In the genomic region with DNA sequence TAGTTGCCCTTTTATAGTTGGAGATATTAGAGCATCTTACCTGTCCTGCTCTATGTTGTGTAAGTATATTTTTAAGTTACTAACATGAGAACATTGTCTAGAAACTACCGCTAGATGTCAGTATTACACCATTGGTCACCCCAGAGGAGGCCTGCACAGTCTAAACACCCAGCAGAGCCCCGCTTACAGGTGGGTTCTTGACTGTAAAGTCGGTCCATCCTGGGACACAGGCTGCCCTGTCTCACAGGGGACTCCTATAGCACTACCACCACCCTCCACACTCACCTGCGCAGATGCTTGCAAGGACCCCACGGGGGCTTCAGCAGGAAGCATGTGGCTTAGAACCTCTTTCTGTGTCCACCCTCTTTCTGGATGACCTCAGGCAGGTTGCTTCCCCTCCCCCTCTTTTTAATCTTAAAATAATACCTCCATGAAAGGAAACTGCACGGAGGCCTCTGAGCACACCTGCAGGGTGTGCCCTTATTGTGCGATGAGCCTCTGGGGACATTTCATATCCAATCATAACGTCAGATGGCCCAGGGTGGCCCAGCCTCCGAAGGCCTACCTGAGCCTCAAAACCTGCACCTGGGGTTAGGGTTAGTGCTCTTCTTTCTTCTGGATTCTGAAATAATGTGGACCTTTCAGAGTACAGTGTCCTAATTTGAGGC, we compare ENCODE assay signal across 8 mouse cellular contexts. TPM values are rescaled to one million over a fixed set of nuclear protein-coding genes. Genes with fewer than 3 reads are reported as not detected.
A peak's percentile ranks its signal among the peaks of the same experiment; 100 is the strongest.
DNase-seq lines count a peak whose midpoint lies in the region; ATAC-seq lines count a peak whose summit lies in the region.

No protein-coding gene starts in this region.

- no peak overlapping the region for H3K4me3 ChIP-seq in forebrain, embryonic 15.5 days
- H3K4me3 ChIP-seq in liver, embryonic 11.5 days (ENCODE audit: low read depth, low read length): no peak overlapping the region

- H3K4me1 ChIP-seq in forebrain, embryonic 15.5 days: no peaks in the 10 kb centered on the region
- H3K4me1 ChIP-seq in liver, embryonic 11.5 days (replicated peaks; ENCODE audit: control insufficient read depth, insufficient read depth, low read length): no peaks in the 10 kb centered on the region

- 65% methylated on average over 9 of the region's 9 CpGs for WGBS in forebrain, embryonic 15.5 days
- 69% methylated on average over 9 of the region's 9 CpGs for WGBS in liver, embryonic 11.5 days

- no peaks in the 10 kb centered on the region for H3K9me3 ChIP-seq in forebrain, embryonic 15.5 days
- H3K9me3 ChIP-seq in liver, embryonic 11.5 days (ENCODE audit: control insufficient read depth, low read length): no peaks in the 10 kb centered on the region

- no peaks in the 10 kb centered on the region for H3K27me3 ChIP-seq in forebrain, embryonic 15.5 days
- H3K27me3 ChIP-seq in liver, embryonic 11.5 days (replicated peaks; ENCODE audit: control insufficient read depth, insufficient read depth, low read length): no peaks in the 10 kb centered on the region

- no peak overlapping the region for H3K9ac ChIP-seq in forebrain, embryonic 15.5 days (replicated peaks)
- H3K9ac ChIP-seq in liver, embryonic 11.5 days (ENCODE audit: low read depth, low read length): no peak overlapping the region

- H3K36me3 ChIP-seq in forebrain, embryonic 15.5 days: peaks cover 13% of the 10 kb centered on the region
- peaks cover 20% of the 10 kb centered on the region for H3K36me3 ChIP-seq in liver, embryonic 11.5 days (ENCODE audit: control insufficient read depth, insufficient read depth, low read length)

- no peak overlapping the region for H3K27ac ChIP-seq in forebrain, embryonic 15.5 days (replicated peaks)
- H3K27ac ChIP-seq in liver, embryonic 11.5 days (ENCODE audit: low read depth, low read length): no peak overlapping the region

- no peak overlapping the region for H3K4me2 ChIP-seq in forebrain, embryonic 15.5 days (replicated peaks)
- no peak overlapping the region for H3K4me2 ChIP-seq in liver, embryonic 11.5 days

- ATAC-seq in forebrain, embryonic 15.5 days (replicated peaks): peak; percentile 93
- peak; percentile 71; the same call in 1 of the 2 replicates for ATAC-seq in liver, embryonic 11.5 days (replicated peaks; ENCODE audit: low FRiP score)

- DNase-seq in urinary bladder, postnatal 14 days (ENCODE audit: low spot score): peak; percentile 22
- DNase-seq in urinary bladder, postnatal 4 days (ENCODE audit: low spot score in 2 of 2): no peak
- peak; percentile 51 to 53 for DNase-seq in cerebellum, adult 18-20 months
- peak; percentile 39 for DNase-seq in hindlimb bud, embryonic 11.5 days (ENCODE audit: extremely low spot score, low read depth, low spot score)
- no peak for DNase-seq in liver, embryonic 11.5 days (ENCODE audit: low spot score)
- DNase-seq in neural tube, embryonic 10.5 days (ENCODE audit: extremely low spot score, low spot score): peak; percentile 25
- no peak for DNase-seq in testis, postnatal 10 days (ENCODE audit: low spot score)

RNA-seq across cellular contexts. Expression of gene Ercc4, which starts 7.9 kb away (rescaled TPM):
- 13.8 and 15.2 TPM in 2 replicates for polyA plus RNA-seq in forebrain, embryonic 15.5 days (2015; fragmentation: Nextera tagmentation; extraction: Ambion mirVana)
- polyA plus RNA-seq in liver, embryonic 11.5 days (2014; fragmentation: Nextera tagmentation; extraction: Ambion mirVana): 11.9 and 12.9 TPM in 2 replicates

Comparison
In these comparisons a context has a peak if more than half of its experiments do, and no peak if none do; other contexts are left out.
1. DNase-seq: peak in urinary bladder, postnatal 14 days (single experiment), cerebellum, adult 18-20 months (2 of 2), hindlimb bud, embryonic 11.5 days (single experiment) and neural tube, embryonic 10.5 days (single experiment); none in urinary bladder, postnatal 4 days (0 of 2), liver, embryonic 11.5 days (single experiment) and testis, postnatal 10 days (single experiment).